Mouse (Mus musculus): ENCODE data around the gene Klhl2. TPM values are rescaled to one million over a fixed set of nuclear protein-coding genes. Genes with fewer than 3 reads are reported as not detected.

The Klhl2 gene
- total and polyA plus RNA-seq, 2 experiments from 2014 or later = 31.4 to 44.8 TPM

DNA sequence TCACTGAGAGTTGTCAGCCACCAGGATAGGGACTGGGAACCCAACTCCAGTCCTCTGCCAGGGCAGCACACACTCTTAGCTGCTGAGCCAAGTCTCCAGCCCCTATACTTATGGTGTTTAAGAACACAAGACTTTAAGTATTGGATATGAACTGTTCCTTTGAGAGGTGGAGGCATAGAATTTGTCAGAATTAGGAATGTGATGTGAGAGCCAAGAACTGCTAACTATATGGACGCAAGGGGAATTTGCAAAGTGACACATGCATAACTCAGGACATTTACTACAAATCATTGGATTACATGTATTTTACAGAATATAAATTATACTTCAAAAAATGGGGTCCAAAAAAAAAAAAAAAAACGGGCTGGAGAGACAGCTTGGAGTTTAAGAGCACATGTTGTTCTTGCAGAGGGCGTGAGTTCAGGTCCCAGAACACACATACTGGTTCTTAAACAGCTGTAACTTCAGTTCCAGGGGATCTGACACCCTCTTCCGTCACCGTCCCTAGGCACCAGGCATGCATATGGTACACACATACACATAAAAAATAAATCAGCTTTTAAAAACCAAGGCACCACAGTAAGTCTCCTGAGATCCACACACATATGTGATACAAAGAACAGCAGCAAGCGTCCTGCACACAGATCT, 14.2 kb downstream of the Klhl2 start:
- Histone ChIP-seq H3K27me3 (ENCODE audit: insufficient read depth, low read length) (no peaks in the 10 kb centered on the region), H3K4me3 (ENCODE audit: low read depth, low read length) (no peak overlapping the region), H3K4me1 (ENCODE audit: insufficient read depth, low read length) (peaks cover 3% of the 10 kb centered on the region; the same call in 1 of the 2 replicates), H3K27ac (ENCODE audit: low read depth, low read length) (no peak overlapping the region), H3K9me3 (ENCODE audit: low read length) (no peaks in the 10 kb centered on the region), H3K36me3 (ENCODE audit: insufficient read depth, low read length) (no peaks in the 10 kb centered on the region), H3K4me2 (ENCODE audit: low read depth, low read length, poor library complexity, severe bottlenecking) (no peak overlapping the region), H3K9ac (replicated peaks; ENCODE audit: low read length, poor library complexity, severe bottlenecking) (no peak overlapping the region)
- DNase-seq (ENCODE audit: low spot score) (no peak), ATAC-seq (ENCODE audit: low FRiP score) (no peak)
- no peak for TF ChIP-seq CTCF (IDR thresholded peaks at IDR 0.05)
- WGBS = 83% methylated on average over 6 of the region's 6 CpGs

DNA sequence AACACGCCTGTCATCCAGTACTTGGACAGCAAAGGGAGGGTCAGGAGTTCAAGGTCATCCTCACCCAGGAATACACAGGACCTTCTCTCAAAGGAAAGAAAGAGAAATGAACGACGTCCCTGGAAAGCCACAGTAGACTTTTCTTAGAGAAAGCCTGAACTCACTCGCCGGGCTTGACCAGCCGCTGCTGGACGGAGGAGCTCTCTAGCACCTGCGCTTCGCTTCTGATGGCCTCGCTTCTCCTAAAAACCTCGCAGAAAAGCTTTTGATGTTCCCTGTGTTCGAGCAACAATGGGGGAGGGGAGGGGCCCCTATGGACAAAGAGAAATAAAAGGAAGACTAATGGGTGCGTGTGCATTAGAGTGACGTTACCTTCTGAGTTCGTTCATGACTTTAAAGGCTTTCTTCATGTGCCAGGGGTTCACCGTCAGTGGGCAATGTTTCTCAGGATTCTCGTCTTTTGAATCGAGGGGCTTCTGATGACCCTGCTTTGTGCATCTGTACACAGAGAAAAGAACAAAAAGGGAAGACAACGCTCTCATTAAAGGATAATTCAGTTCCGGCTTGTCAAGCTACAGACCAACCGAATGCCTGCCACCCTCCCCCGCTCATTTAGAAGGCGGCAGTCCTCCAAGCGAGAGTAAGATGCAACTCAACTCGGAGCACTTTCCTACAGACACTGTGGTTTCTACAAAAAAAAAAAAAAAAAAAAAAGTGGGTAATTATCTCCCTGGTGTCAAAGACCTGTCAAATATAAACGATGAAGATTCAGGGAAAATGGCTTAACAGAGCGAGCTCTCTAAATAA, 15.5 kb downstream of the Klhl2 start:
- no peak for TF ChIP-seq CTCF (IDR thresholded peaks at IDR 0.05)
- Histone ChIP-seq H3K9me3 (ENCODE audit: low read length) (no peaks in the 10 kb centered on the region), H3K36me3 (ENCODE audit: insufficient read depth, low read length) (no peaks in the 10 kb centered on the region), H3K4me3 (ENCODE audit: low read depth, low read length) (no peak overlapping the region), H3K27me3 (ENCODE audit: insufficient read depth, low read length) (no peaks in the 10 kb centered on the region), H3K9ac (replicated peaks; ENCODE audit: low read length, poor library complexity, severe bottlenecking) (no peak overlapping the region), H3K27ac (ENCODE audit: low read depth, low read length) (no peak overlapping the region), H3K4me2 (ENCODE audit: low read depth, low read length, poor library complexity, severe bottlenecking) (no peak overlapping the region), H3K4me1 (ENCODE audit: insufficient read depth, low read length) (peaks cover 3% of the 10 kb centered on the region; the same call in 1 of the 2 replicates)
- DNase-seq (ENCODE audit: low spot score) (no peak), ATAC-seq (ENCODE audit: low FRiP score) (no peak)
- 28% methylated on average over 27 of the region's 27 CpGs for WGBS

DNA sequence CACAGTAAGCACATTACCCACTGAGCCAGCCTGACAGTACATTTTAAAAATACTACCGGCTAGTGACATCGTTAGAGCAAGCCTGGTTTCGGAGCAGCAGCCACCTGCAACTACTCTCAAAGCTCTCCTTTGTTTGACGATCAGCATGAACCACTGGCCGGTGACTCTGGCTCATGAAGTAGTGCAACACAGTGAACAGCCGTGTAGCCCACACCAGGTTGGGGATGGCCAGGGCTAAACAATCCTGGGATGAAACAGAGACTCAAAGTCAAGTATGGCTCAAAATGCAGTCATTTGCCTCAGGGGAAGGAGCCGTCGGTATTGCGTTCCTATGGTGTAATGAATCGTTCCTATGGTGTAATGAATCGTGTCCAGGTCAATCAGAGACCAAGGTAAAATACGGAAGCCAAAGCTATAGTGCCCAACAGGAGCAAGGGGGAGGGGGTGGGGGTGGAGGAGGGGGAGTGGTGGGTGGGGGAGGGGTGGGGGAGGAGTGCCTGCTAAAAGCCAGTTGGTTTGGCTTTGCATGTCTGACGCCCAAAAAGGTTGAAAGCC, 17.2 kb downstream of the Klhl2 start:
- H3K4me1 ChIP-seq (ENCODE audit: insufficient read depth, low read length) = peaks cover 3% of the 10 kb centered on the region; the same call in 1 of the 2 replicates
- ATAC-seq (ENCODE audit: low FRiP score) = no peak
- TF ChIP-seq CTCF (IDR thresholded peaks at IDR 0.05) = no peak
- no peak overlapping the region for H3K4me2 ChIP-seq (ENCODE audit: low read depth, low read length, poor library complexity, severe bottlenecking)
- H3K27me3 ChIP-seq (ENCODE audit: insufficient read depth, low read length) = no peaks in the 10 kb centered on the region
- H3K9me3 ChIP-seq (ENCODE audit: low read length) = no peaks in the 10 kb centered on the region
- DNase-seq (ENCODE audit: low spot score) = no peak
- H3K27ac ChIP-seq (ENCODE audit: low read depth, low read length) = no peak overlapping the region
- 69% methylated on average over 13 of the region's 13 CpGs for WGBS
- no peaks in the 10 kb centered on the region for H3K36me3 ChIP-seq (ENCODE audit: insufficient read depth, low read length)
- no peak overlapping the region for H3K9ac ChIP-seq (replicated peaks; ENCODE audit: low read length, poor library complexity, severe bottlenecking)
- no peak overlapping the region for H3K4me3 ChIP-seq (ENCODE audit: low read depth, low read length)

DNA sequence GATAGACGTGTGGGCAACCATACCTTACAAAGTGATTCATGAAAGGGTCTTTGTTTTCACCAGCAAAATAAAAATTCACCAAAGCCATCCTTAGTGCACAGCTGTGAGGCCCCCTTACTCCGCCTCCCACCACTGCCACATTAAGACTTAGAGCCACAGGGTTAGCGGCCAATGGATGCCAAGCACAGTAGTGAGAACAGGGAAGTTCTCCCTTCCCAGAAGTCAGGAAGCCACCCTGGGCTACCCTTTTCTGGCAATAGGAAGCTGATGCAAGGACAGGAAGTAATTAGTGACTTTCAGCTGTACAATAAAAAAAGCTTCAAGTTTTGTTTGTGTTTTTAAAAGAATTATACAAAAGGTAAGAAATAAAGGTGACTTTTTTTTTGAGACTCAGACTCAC, 18.2 kb downstream of the Klhl2 start:
- no peak for TF ChIP-seq CTCF (IDR thresholded peaks at IDR 0.05)
- Histone ChIP-seq H3K36me3 (ENCODE audit: insufficient read depth, low read length) (no peaks in the 10 kb centered on the region), H3K9me3 (ENCODE audit: low read length) (no peaks in the 10 kb centered on the region), H3K27ac (ENCODE audit: low read depth, low read length) (no peak overlapping the region), H3K4me3 (ENCODE audit: low read depth, low read length) (no peak overlapping the region), H3K27me3 (ENCODE audit: insufficient read depth, low read length) (no peaks in the 10 kb centered on the region), H3K4me2 (ENCODE audit: low read depth, low read length, poor library complexity, severe bottlenecking) (no peak overlapping the region), H3K4me1 (ENCODE audit: insufficient read depth, low read length) (peaks cover 3% of the 10 kb centered on the region; the same call in 1 of the 2 replicates), H3K9ac (replicated peaks; ENCODE audit: low read length, poor library complexity, severe bottlenecking) (no peak overlapping the region)
- WGBS = 78% methylated on average over 3 of the region's 3 CpGs
- ATAC-seq (ENCODE audit: low FRiP score) (no peak), DNase-seq (ENCODE audit: low spot score) (no peak)

DNA sequence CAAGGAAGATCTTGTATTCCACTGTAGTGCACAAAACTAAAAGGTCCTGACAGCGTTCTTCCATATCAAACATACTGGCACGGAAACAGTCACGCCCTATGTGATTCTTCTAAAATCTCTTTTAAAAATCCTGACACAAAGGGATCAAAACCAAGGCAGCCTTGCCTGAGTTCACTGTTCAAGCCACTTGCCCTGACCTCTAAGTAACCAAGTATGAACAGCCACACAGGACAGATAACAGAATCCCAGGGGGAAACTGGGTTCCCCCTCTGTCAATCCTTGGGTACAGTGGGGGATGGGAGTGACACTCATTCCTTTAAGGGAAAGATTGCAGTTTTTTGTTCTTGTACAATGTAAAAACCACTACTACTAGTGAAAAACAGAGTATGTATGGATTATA, 19.9 kb downstream of the Klhl2 start:
- WGBS = 83% methylated on average over 3 of the region's 3 CpGs
- Histone ChIP-seq H3K36me3 (ENCODE audit: insufficient read depth, low read length) (no peaks in the 10 kb centered on the region), H3K9me3 (ENCODE audit: low read length) (no peaks in the 10 kb centered on the region), H3K27ac (ENCODE audit: low read depth, low read length) (no peak overlapping the region), H3K27me3 (ENCODE audit: insufficient read depth, low read length) (no peaks in the 10 kb centered on the region), H3K4me1 (ENCODE audit: insufficient read depth, low read length) (no peaks in the 10 kb centered on the region; the same call in 1 of the 2 replicates), H3K4me2 (ENCODE audit: low read depth, low read length, poor library complexity, severe bottlenecking) (no peak overlapping the region), H3K9ac (replicated peaks; ENCODE audit: low read length, poor library complexity, severe bottlenecking) (no peak overlapping the region), H3K4me3 (ENCODE audit: low read depth, low read length) (no peak overlapping the region)
- ATAC-seq (ENCODE audit: low FRiP score) = no peak
- no peak for TF ChIP-seq CTCF (IDR thresholded peaks at IDR 0.05)
- DNase-seq (ENCODE audit: low spot score) = no peak

DNA sequence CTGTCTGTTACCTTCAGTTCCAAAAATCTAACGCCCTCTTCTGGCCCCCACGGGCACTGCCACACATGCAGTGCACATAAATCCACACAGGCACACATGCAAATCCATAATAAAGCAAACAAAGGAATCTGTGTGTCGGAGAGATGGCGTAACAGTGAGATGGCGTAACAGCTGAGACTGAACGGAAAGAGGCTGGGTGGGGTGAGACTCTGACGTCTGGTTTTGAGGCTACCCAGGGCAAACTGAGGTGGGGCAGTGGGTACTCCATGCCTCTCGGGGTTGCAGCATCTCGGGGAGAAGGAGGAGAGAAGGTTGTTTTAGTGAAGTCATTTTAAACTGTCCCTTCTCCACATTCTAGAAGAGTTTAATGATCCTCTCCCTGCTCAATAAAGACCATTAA, 20.4 kb downstream of the Klhl2 start:
- Histone ChIP-seq H3K9ac (replicated peaks; ENCODE audit: low read length, poor library complexity, severe bottlenecking) (no peak overlapping the region), H3K4me2 (ENCODE audit: low read depth, low read length, poor library complexity, severe bottlenecking) (no peak overlapping the region), H3K36me3 (ENCODE audit: insufficient read depth, low read length) (no peaks in the 10 kb centered on the region), H3K9me3 (ENCODE audit: low read length) (no peaks in the 10 kb centered on the region), H3K27ac (ENCODE audit: low read depth, low read length) (no peak overlapping the region), H3K4me3 (ENCODE audit: low read depth, low read length) (no peak overlapping the region), H3K4me1 (ENCODE audit: insufficient read depth, low read length) (no peaks in the 10 kb centered on the region), H3K27me3 (ENCODE audit: insufficient read depth, low read length) (no peaks in the 10 kb centered on the region)
- DNase-seq (ENCODE audit: low spot score) (no peak), ATAC-seq (ENCODE audit: low FRiP score) (no peak)
- WGBS = 96% methylated on average over 9 of the region's 9 CpGs
- peak; percentile 20; the same call in 1 of the 2 replicates for TF ChIP-seq CTCF (IDR thresholded peaks at IDR 0.05)

Measured in midbrain, postnatal 0 days (tissue).